Mouse (Mus musculus) heart, embryonic 15.5 days (tissue): Measurements from ENCODE around the gene Tmem158. TPM values are rescaled to one million over a fixed set of nuclear protein-coding genes. Genes with fewer than 3 reads are reported as not detected.

ENCODE experiments used
- ATAC-seq: fragments of 200-750 bp; cut with Nextera tagmentation; replicated peaks from 2 replicates; pipeline ENCODE4 v1.8.0; 2017; ENCODE audit warnings: low read depth, moderate TSS enrichment; ENCODE audit not compliant: insufficient number of reproducible peaks, insufficient read depth, low FRiP score
- H3K27ac ChIP-seq: fragments of 300-500 bp; sonication (generic); 2 replicates; pipeline ENCODE4 v1.5.1; 2015; ENCODE audit warnings: mild to moderate bottlenecking, inconsistent platforms
- H3K27me3 ChIP-seq: fragments of 300-500 bp; sonication (generic); 2 replicates; pipeline ENCODE4 v1.6.1; 2015; ENCODE audit warnings: inconsistent platforms
- H3K36me3 ChIP-seq: fragments of 300-500 bp; sonication (generic); 2 replicates; pipeline ENCODE4 v1.6.1; 2015; ENCODE audit warnings: mild to moderate bottlenecking, inconsistent platforms
- H3K4me1 ChIP-seq: fragments of 300-500 bp; sonication (generic); replicated peaks from 2 replicates; pipeline ENCODE4 v1.6.1; 2015; ENCODE audit warnings: inconsistent platforms
- H3K4me2 ChIP-seq: fragments of 300-500 bp; sonication (generic); 2 replicates; pipeline ENCODE4 v1.6.1; 2015; ENCODE audit warnings: inconsistent platforms, mild to moderate bottlenecking, moderate library complexity
- H3K4me3 ChIP-seq: fragments of 300-500 bp; sonication (generic); 2 replicates; pipeline ENCODE4 v1.5.1; 2015; ENCODE audit warnings: mild to moderate bottlenecking, inconsistent platforms
- H3K9ac ChIP-seq: fragments of 300-500 bp; sonication (generic); 2 replicates; pipeline ENCODE4 v1.6.1; 2015; ENCODE audit warnings: mild to moderate bottlenecking, inconsistent platforms
- H3K9me3 ChIP-seq: fragments of 300-500 bp; sonication (generic); replicated peaks from 2 replicates; pipeline ENCODE4 v1.6.1; 2016; ENCODE audit warnings: inconsistent platforms
- WGBS: fragments of 180-500 bp; shearing (Covaris S2); methylation state at CpG from one replicate; pipeline ENCODE4 v1.1.7; 2015; ENCODE audit warnings: mixed read lengths; 5-methylcytosine and 5-hydroxymethylcytosine counted together
- polyA plus RNA-seq: library from polyadenylated mRNA; unstranded; fragments of >200 nt; fragmentation: Nextera tagmentation; extraction: Ambion mirVana; gene quantifications from 2 replicates; pipeline ENCODE4 v1.2.1, GENCODE M21; 2015

The Tmem158 gene
- polyA plus RNA-seq, 1 experiment from 2014 or later, result 10.4 TPM

GRCm38 (mm10) chr9:123243988-123244387 is 16.6 kb downstream of the Tmem158 start:
- Histone ChIP-seq H3K4me3 (no peak overlapping the region), H3K36me3 (no peaks in the 10 kb centered on the region), H3K9me3 (no peaks in the 10 kb centered on the region), H3K27me3 (no peaks in the 10 kb centered on the region), H3K27ac (no peak overlapping the region), H3K9ac (no peak overlapping the region), H3K4me2 (no peak overlapping the region), H3K4me1 (no peaks in the 10 kb centered on the region)
- no peak for ATAC-seq
- 44% methylated on average over 10 of the region's 10 CpGs for WGBS

- Histone ChIP-seq H3K36me3 (no peaks in the 10 kb centered on the region), H3K9ac (no peak overlapping the region), H3K4me1 (peaks cover 11% of the 10 kb centered on the region), H3K4me3 (no peak overlapping the region), H3K27ac (no peak overlapping the region), H3K9me3 (no peaks in the 10 kb centered on the region), H3K27me3 (no peaks in the 10 kb centered on the region), H3K4me2 (no peak overlapping the region)
- no peak for ATAC-seq
- WGBS, result 91% methylated on average over 5 of the region's 5 CpGs
These were observed 19.4 kb downstream of the Tmem158 start for GRCm38 (mm10) chr9:123241191-123241590.

GRCm38 (mm10) chr9:123240751-123241150 is 19.8 kb downstream of the Tmem158 start:
- WGBS, result 81% methylated on average over 2 of the region's 2 CpGs
- Histone ChIP-seq H3K9me3 (no peaks in the 10 kb centered on the region), H3K4me2 (no peak overlapping the region), H3K27ac (no peak overlapping the region), H3K9ac (no peak overlapping the region), H3K36me3 (no peaks in the 10 kb centered on the region), H3K4me3 (no peak overlapping the region), H3K4me1 (peaks cover 11% of the 10 kb centered on the region), H3K27me3 (no peaks in the 10 kb centered on the region)
- ATAC-seq, result no peak

GRCm38 (mm10) chr9:123240271-123240670 is 20.3 kb downstream of the Tmem158 start:
- Histone ChIP-seq H3K27me3 (no peaks in the 10 kb centered on the region), H3K9ac (no peak overlapping the region), H3K36me3 (no peaks in the 10 kb centered on the region), H3K4me1 (peaks cover 11% of the 10 kb centered on the region), H3K27ac (no peak overlapping the region), H3K4me2 (no peak overlapping the region), H3K9me3 (no peaks in the 10 kb centered on the region), H3K4me3 (no peak overlapping the region)
- 97% methylated on average over 5 of the region's 5 CpGs for WGBS
- no peak for ATAC-seq

- no peak for ATAC-seq
- Histone ChIP-seq H3K9me3 (no peaks in the 10 kb centered on the region), H3K9ac (no peak overlapping the region), H3K4me2 (no peak overlapping the region), H3K27ac (peak overlapping the region; percentile 81; the same call in 1 of the 2 replicates), H3K4me3 (no peak overlapping the region), H3K4me1 (peaks cover 11% of the 10 kb centered on the region), H3K27me3 (no peaks in the 10 kb centered on the region), H3K36me3 (no peaks in the 10 kb centered on the region)
- WGBS, result 59% methylated on average over 2 of the region's 2 CpGs
These were observed 20.9 kb downstream of the Tmem158 start for GRCm38 (mm10) chr9:123239651-123240050.

GRCm38 (mm10) chr9:123238256-123239045 is 22.1 kb downstream of the Tmem158 start:
- peaks cover 11% of the 10 kb centered on the region for H3K4me1 ChIP-seq
- H3K36me3 ChIP-seq, result no peaks in the 10 kb centered on the region
- peak overlapping the region; percentile 81 for H3K27ac ChIP-seq
- no peaks in the 10 kb centered on the region for H3K27me3 ChIP-seq
- H3K9me3 ChIP-seq, result no peaks in the 10 kb centered on the region
- no peak overlapping the region for H3K4me2 ChIP-seq
- peak; percentile 66; the same call in 1 of the 2 replicates for ATAC-seq
- H3K4me3 ChIP-seq, result no peak overlapping the region
- H3K9ac ChIP-seq, result no peak overlapping the region
- WGBS, result 33% methylated on average over 4 of the region's 4 CpGs

GRCm38 (mm10) chr9:123237739-123238138 is 22.8 kb downstream of the Tmem158 start:
- WGBS, result 36% methylated on average over 2 of the region's 2 CpGs
- Histone ChIP-seq H3K4me3 (no peak overlapping the region), H3K27ac (peak overlapping the region; percentile 68), H3K27me3 (no peaks in the 10 kb centered on the region), H3K9ac (no peak overlapping the region), H3K4me1 (peaks cover 11% of the 10 kb centered on the region), H3K36me3 (no peaks in the 10 kb centered on the region), H3K4me2 (no peak overlapping the region), H3K9me3 (no peaks in the 10 kb centered on the region)
- ATAC-seq, result peak; percentile 62; the same call in 1 of the 2 replicates

GRCm38 (mm10) chr9:123235621-123236020 is 24.9 kb downstream of the Tmem158 start:
- 28% methylated on average over 3 of the region's 3 CpGs for WGBS
- ATAC-seq, result no peak
- no peak overlapping the region for H3K4me2 ChIP-seq
- H3K4me3 ChIP-seq, result no peak overlapping the region
- peaks cover 11% of the 10 kb centered on the region for H3K4me1 ChIP-seq
- H3K36me3 ChIP-seq, result no peaks in the 10 kb centered on the region
- H3K9ac ChIP-seq, result no peak overlapping the region
- no peaks in the 10 kb centered on the region for H3K9me3 ChIP-seq
- H3K27ac ChIP-seq, result no peak overlapping the region
- no peaks in the 10 kb centered on the region for H3K27me3 ChIP-seq

- H3K27me3 ChIP-seq, result no peaks in the 10 kb centered on the region
- ATAC-seq, result no peak
- no peaks in the 10 kb centered on the region for H3K4me1 ChIP-seq
- 66% methylated on average over 4 of the region's 4 CpGs for WGBS
- no peaks in the 10 kb centered on the region for H3K36me3 ChIP-seq
- H3K27ac ChIP-seq, result no peak overlapping the region
- no peaks in the 10 kb centered on the region for H3K9me3 ChIP-seq
- no peak overlapping the region for H3K9ac ChIP-seq
- no peak overlapping the region for H3K4me2 ChIP-seq
- H3K4me3 ChIP-seq, result no peak overlapping the region
These were observed 30.7 kb downstream of the Tmem158 start for GRCm38 (mm10) chr9:123229826-123230225.

- Histone ChIP-seq H3K36me3 (no peaks in the 10 kb centered on the region), H3K27ac (no peak overlapping the region), H3K4me3 (no peak overlapping the region), H3K4me2 (no peak overlapping the region), H3K9me3 (no peaks in the 10 kb centered on the region), H3K4me1 (no peaks in the 10 kb centered on the region), H3K9ac (no peak overlapping the region), H3K27me3 (no peaks in the 10 kb centered on the region)
- no peak for ATAC-seq
These were observed 31.9 kb downstream of the Tmem158 start for GRCm38 (mm10) chr9:123228671-123229070.

- Histone ChIP-seq H3K4me3 (no peak overlapping the region), H3K4me1 (no peaks in the 10 kb centered on the region), H3K9me3 (no peaks in the 10 kb centered on the region), H3K36me3 (no peaks in the 10 kb centered on the region), H3K9ac (no peak overlapping the region), H3K27ac (no peak overlapping the region), H3K27me3 (no peaks in the 10 kb centered on the region), H3K4me2 (no peak overlapping the region)
- no peak for ATAC-seq
- WGBS, result 52% methylated on average over 3 of the region's 3 CpGs
These were observed 33.3 kb downstream of the Tmem158 start for GRCm38 (mm10) chr9:123227106-123227750.
